Mouse (Mus musculus) MEL (cell line): ENCODE measurements around the gene Ncoa7.
"Not testable (repeated sequence)": the region's sequence is repeated elsewhere in the genome, so short reads cannot be mapped to it uniquely, and the experiment has no call there.

ENCODE experiments used
- BHLHE40 ChIP-seq: IDR thresholded peaks from 2 replicates; pipeline ENCODE4 v1.6.1; 2012; ENCODE audit warnings: low read depth, mild to moderate bottlenecking, inconsistent platforms, low read length, improper control_type of control experiment, borderline replicate concordance
- CTCF ChIP-seq, 3 experiments: IDR thresholded peaks in 2 of 3; conservative IDR thresholded peaks in 1 of 3; 2 replicates each; pipeline ENCODE4 v1.5.1; 2011 to 2012; ENCODE audit warnings: low read length in 3 of 3, low read depth in 2 of 3, mild to moderate bottlenecking in 2 of 3, improper control_type of control experiment in 1 of 3, inconsistent platforms in 1 of 3, mixed read lengths in 1 of 3, moderate library complexity in 1 of 3; ENCODE audit not compliant: control insufficient read depth in 1 of 3, insufficient read depth in 1 of 3, poor library complexity in 1 of 3, severe bottlenecking in 1 of 3
- EP300 ChIP-seq, 2 experiments: IDR thresholded peaks; 2 replicates each; pipeline ENCODE4 v1.6.1; 2011; ENCODE audit warnings: improper control_type of control experiment in 2 of 2, low read length in 2 of 2, low read depth in 1 of 2, mild to moderate bottlenecking in 1 of 2
- GABPA ChIP-seq: IDR thresholded peaks from 2 replicates; pipeline ENCODE4 v1.6.1; 2012; ENCODE audit warnings: low read depth, mild to moderate bottlenecking, inconsistent platforms, low read length, improper control_type of control experiment, moderate library complexity
- HCFC1 ChIP-seq: IDR thresholded peaks from 2 replicates; pipeline ENCODE4 v1.6.1; 2012; ENCODE audit warnings: low read depth, mild to moderate bottlenecking, inconsistent platforms, low read length, improper control_type of control experiment, moderate library complexity
- MAFK ChIP-seq: IDR thresholded peaks from 2 replicates; pipeline ENCODE4 v1.6.1; 2011; ENCODE audit warnings: low read depth, mild to moderate bottlenecking, low read length, improper control_type of control experiment, borderline replicate concordance
- MAX ChIP-seq: IDR thresholded peaks from 2 replicates; pipeline ENCODE4 v1.6.1; 2011; ENCODE audit warnings: low read length, improper control_type of control experiment
- MYB ChIP-seq: IDR thresholded peaks from 2 replicates; pipeline ENCODE4 v1.6.1; 2011; ENCODE audit warnings: mild to moderate bottlenecking, low read depth, low read length, improper control_type of control experiment
- POLR2A ChIP-seq, 2 experiments: IDR thresholded peaks; 2 replicates each; pipeline ENCODE4 v1.6.1; 2011 to 2012; ENCODE audit warnings: low read length in 2 of 2, mild to moderate bottlenecking in 2 of 2, control low read depth in 1 of 2, improper control_type of control experiment in 1 of 2, low read depth in 1 of 2, moderate library complexity in 1 of 2; ENCODE audit not compliant: control insufficient read depth in 1 of 2, insufficient read depth in 1 of 2, poor library complexity in 1 of 2
- POLR2AphosphoS2 ChIP-seq: IDR thresholded peaks from 2 replicates; pipeline ENCODE4 v1.6.1; 2011; ENCODE audit warnings: low read length, improper control_type of control experiment
- POLR2AphosphoS5 ChIP-seq: IDR thresholded peaks from 2 replicates; pipeline ENCODE4 v1.6.1; 2012; ENCODE audit warnings: low read depth, borderline replicate concordance, mild to moderate bottlenecking, inconsistent platforms, low read length, moderate library complexity, mixed read lengths
- TAL1 ChIP-seq: IDR thresholded peaks from 2 replicates; pipeline ENCODE4 v1.6.1; 2012; ENCODE audit warnings: mild to moderate bottlenecking, inconsistent platforms, low read length, moderate library complexity, mixed read lengths
- ZKSCAN1 ChIP-seq: IDR thresholded peaks from 2 replicates; pipeline ENCODE4 v1.6.1; 2012; ENCODE audit warnings: low read depth, mild to moderate bottlenecking, inconsistent platforms, low read length, improper control_type of control experiment, moderate library complexity
- ZMIZ1 ChIP-seq: IDR thresholded peaks from 2 replicates; pipeline ENCODE4 v1.6.1; 2012; ENCODE audit warnings: low read depth, mild to moderate bottlenecking, inconsistent platforms, low read length, improper control_type of control experiment, moderate library complexity

GRCm38 (mm10) chr10:30780921-30781320 lies 22.2 kb downstream of the Ncoa7 start:
- TF ChIP-seq MAX; CTCF (IDR thresholded peaks at IDR 0.05 in 2 of 3, conservative IDR thresholded peaks at IDR 0.05 in 1 of 3; ENCODE audit: control insufficient read depth in 1 of 3, insufficient read depth in 1 of 3, low read depth in 2 of 3, low read length in 3 of 3, poor library complexity in 1 of 3, severe bottlenecking in 1 of 3); POLR2A (IDR thresholded peaks at IDR 0.05; ENCODE audit: control insufficient read depth in 1 of 2, insufficient read depth in 1 of 2, low read depth in 1 of 2, low read length in 2 of 2, poor library complexity in 1 of 2); MAFK; HCFC1; ZKSCAN1; BHLHE40; TAL1; ZMIZ1; POLR2AphosphoS2; MYB; GABPA; EP300 (IDR thresholded peaks at IDR 0.05; ENCODE audit: low read depth in 1 of 2, low read length in 2 of 2); POLR2AphosphoS5: not testable (repeated sequence)
